Mouse (Mus musculus) embryonic fibroblast, embryonic 13.5 days (primary cell): ENCODE results near the gene Map3k20.

Experiments
- CTCF ChIP-seq: IDR thresholded peaks from 2 replicates; pipeline ENCODE4 v1.5.1; 2011; ENCODE audit warnings: mild to moderate bottlenecking, control low read depth, low read length, moderate library complexity, borderline replicate concordance; ENCODE audit not compliant: insufficient read depth
- POLR2A ChIP-seq: IDR thresholded peaks from 2 replicates; pipeline ENCODE4 v1.6.1; 2011; ENCODE audit warnings: low read depth, mild to moderate bottlenecking, control low read depth, low read length, moderate library complexity

- TF ChIP-seq POLR2A (no peak), CTCF (no peak)
Observed at GRCm38 (mm10) chr2:72242910-72243675, 42.3 kb upstream of the Map3k20 start.
